Mouse (Mus musculus) liver, embryonic 15.5 days (tissue): ENCODE results near the gene Uqcc1. TPM values are rescaled to one million over a fixed set of nuclear protein-coding genes. Genes with fewer than 3 reads are reported as not detected.

Experiments used
- ATAC-seq: fragments of 200-750 bp; cut with Nextera tagmentation; 2 replicates; pipeline ENCODE4 v1.8.0; 2017; ENCODE audit warnings: moderate number of reproducible peaks, mild to moderate bottlenecking, moderate library complexity; ENCODE audit not compliant: insufficient read depth
- H3K27ac ChIP-seq: fragments of 300-500 bp; sonication (generic); replicated peaks from 2 replicates; pipeline ENCODE4 v1.5.1; 2015; ENCODE audit warnings: mild to moderate bottlenecking, inconsistent platforms
- H3K27me3 ChIP-seq: fragments of 300-500 bp; sonication (generic); 2 replicates; pipeline ENCODE4 v1.6.1; 2015; ENCODE audit warnings: mild to moderate bottlenecking, inconsistent platforms
- H3K36me3 ChIP-seq: fragments of 300-500 bp; sonication (generic); replicated peaks from 2 replicates; pipeline ENCODE4 v1.6.1; 2015; ENCODE audit warnings: moderate library complexity, mild to moderate bottlenecking, inconsistent platforms
- H3K4me1 ChIP-seq: fragments of 300-500 bp; sonication (generic); replicated peaks from 2 replicates; pipeline ENCODE4 v1.6.1; 2015; ENCODE audit warnings: inconsistent platforms
- H3K4me2 ChIP-seq: fragments of 300-500 bp; sonication (generic); 2 replicates; pipeline ENCODE4 v1.6.1; 2015; ENCODE audit warnings: moderate library complexity, mild to moderate bottlenecking, inconsistent platforms
- H3K4me3 ChIP-seq: fragments of 300-500 bp; sonication (generic); replicated peaks from 2 replicates; pipeline ENCODE4 v1.5.1; 2015; ENCODE audit warnings: mild to moderate bottlenecking, inconsistent platforms
- H3K9ac ChIP-seq: fragments of 300-500 bp; sonication (generic); 2 replicates; pipeline ENCODE4 v1.6.1; 2015; ENCODE audit warnings: moderate library complexity, mild to moderate bottlenecking, inconsistent platforms
- H3K9me3 ChIP-seq: fragments of 300-500 bp; sonication (generic); replicated peaks from 2 replicates; pipeline ENCODE4 v1.6.1; 2016; ENCODE audit warnings: inconsistent platforms
- WGBS: fragments of 180-500 bp; shearing (Covaris S2); methylation state at CpG from one replicate; pipeline ENCODE4 v1.1.7; 2015; ENCODE audit warnings: mixed read lengths; ENCODE audit not compliant: insufficient replicate concordance; 5-methylcytosine and 5-hydroxymethylcytosine counted together
- polyA plus RNA-seq: library from polyadenylated mRNA; unstranded; fragments of >200 nt; fragmentation: Nextera tagmentation; extraction: Ambion mirVana; gene quantifications from 2 replicates; pipeline ENCODE4 v1.2.1, GENCODE M21; 2015

The Uqcc1 gene
- polyA plus RNA-seq, 1 experiment from 2014 or later = 33.5 TPM

GRCm38 (mm10) chr2:155826630-155827424, 103.3 kb downstream of the Uqcc1 start, which contains the start of gene Eif6:
TSS of gene Eif6 (minus strand) at chr2:155826925.
- Histone ChIP-seq H3K4me3 (peak within 1 kb of the TSS; percentile 85), H3K9ac (peak within 1 kb of the TSS; percentile 80), H3K27me3 (no peaks in the 10 kb centered on the region), H3K36me3 (peaks cover 22% of the 10 kb centered on the region), H3K9me3 (no peaks in the 10 kb centered on the region), H3K4me1 (peaks cover 31% of the 10 kb centered on the region), H3K4me2 (peak within 1 kb of the TSS; percentile 85), H3K27ac (peak within 1 kb of the TSS; percentile 91)
- ATAC-seq = peak; percentile 91
- WGBS = 2% methylated on average over 27 of the region's 27 CpGs

- H3K36me3 ChIP-seq = peaks cover 29% of the 10 kb centered on the region
- no peaks in the 10 kb centered on the region for H3K9me3 ChIP-seq
- H3K4me1 ChIP-seq = peaks cover 31% of the 10 kb centered on the region
- peak overlapping the region; percentile 91 for H3K27ac ChIP-seq
- under 1% methylated on average over 52 of the region's 52 CpGs for WGBS
- peak; percentile 27 for ATAC-seq
- H3K9ac ChIP-seq = peak overlapping the region; percentile 80
- peak overlapping the region; percentile 85 for H3K4me2 ChIP-seq
- no peaks in the 10 kb centered on the region for H3K27me3 ChIP-seq
- peak overlapping the region; percentile 85 for H3K4me3 ChIP-seq
These were observed 104.0 kb downstream of the Uqcc1 start for GRCm38 (mm10) chr2:155825904-155826629.

GRCm38 (mm10) chr2:155823722-155824121, 106.4 kb downstream of the Uqcc1 start:
- Histone ChIP-seq H3K9ac (no peak overlapping the region), H3K9me3 (no peaks in the 10 kb centered on the region), H3K4me1 (peaks cover 51% of the 10 kb centered on the region), H3K27me3 (no peaks in the 10 kb centered on the region), H3K36me3 (peaks cover 46% of the 10 kb centered on the region), H3K4me2 (no peak overlapping the region), H3K4me3 (no peak overlapping the region), H3K27ac (no peak overlapping the region)
- WGBS = 86% methylated on average over 8 of the region's 8 CpGs
- no peak for ATAC-seq

GRCm38 (mm10) chr2:155820779-155821178, 109.3 kb downstream of the Uqcc1 start:
- H3K4me1 ChIP-seq = peaks cover 42% of the 10 kb centered on the region
- 80% methylated on average over 5 of the region's 5 CpGs for whole genome bisulfite sequencing
- H3K4me3 ChIP-seq = no peak overlapping the region
- no peak overlapping the region for H3K4me2 ChIP-seq
- ATAC-seq = no peak
- H3K27ac ChIP-seq = no peak overlapping the region
- no peaks in the 10 kb centered on the region for H3K27me3 ChIP-seq
- no peak overlapping the region for H3K9ac ChIP-seq
- H3K9me3 ChIP-seq = no peaks in the 10 kb centered on the region
- peaks cover 46% of the 10 kb centered on the region for H3K36me3 ChIP-seq

DNA sequence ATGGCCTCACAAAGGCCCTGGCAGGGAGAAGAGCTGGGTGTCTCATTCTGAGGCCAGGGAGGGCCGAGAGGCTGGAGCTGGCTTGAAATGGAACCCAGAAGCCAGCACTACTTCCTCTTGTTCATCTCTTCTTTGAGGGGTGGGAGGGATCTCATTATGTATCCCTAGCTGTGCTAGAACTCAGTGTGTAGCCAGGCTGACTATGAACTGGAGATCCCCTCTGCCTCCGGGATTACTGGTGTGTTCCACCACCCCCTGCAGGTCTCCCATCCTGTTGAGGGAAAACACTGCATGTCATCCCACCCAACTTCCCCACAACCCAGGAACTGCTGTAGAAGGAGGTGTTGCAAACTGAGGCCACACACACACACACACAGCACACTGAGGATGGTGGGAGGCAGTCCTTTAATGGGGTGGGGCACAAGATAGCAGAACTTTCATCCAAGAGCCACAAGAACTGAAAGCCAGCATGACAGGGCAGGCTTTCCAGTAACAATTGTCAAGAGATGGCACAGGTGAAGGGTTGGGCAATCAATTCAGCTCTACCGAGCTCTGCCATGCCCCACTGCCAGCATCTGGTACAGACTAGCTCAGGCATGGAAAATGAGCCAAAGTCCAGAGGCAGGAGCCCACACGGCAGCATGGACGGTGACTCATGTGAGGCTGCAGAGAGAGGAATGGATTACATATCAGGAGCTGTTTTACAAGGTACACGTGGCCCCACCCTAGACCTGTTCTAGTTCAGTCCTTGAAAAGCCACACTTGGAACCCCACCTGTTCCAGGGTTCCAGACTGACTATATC, 110.5 kb downstream of the Uqcc1 start:
- Histone ChIP-seq H3K9me3 (no peaks in the 10 kb centered on the region), H3K4me1 (peaks cover 32% of the 10 kb centered on the region), H3K27me3 (no peaks in the 10 kb centered on the region), H3K27ac (peak overlapping the region; percentile 64; the same call in 1 of the 2 replicates), H3K36me3 (peaks cover 46% of the 10 kb centered on the region), H3K4me3 (peak overlapping the region; percentile 92), H3K4me2 (peak overlapping the region; percentile 98), H3K9ac (no peak overlapping the region)
- WGBS = 56% methylated on average over 6 of the region's 6 CpGs
- no peak for ATAC-seq

GRCm38 (mm10) chr2:155819392-155819448, 110.9 kb downstream of the Uqcc1 start, which contains the start of gene BC029722:
TSS of gene BC029722 (minus strand) at chr2:155819426.
- Histone ChIP-seq H3K4me3 (peak within 1 kb of the TSS; percentile 92), H3K9me3 (no peaks in the 10 kb centered on the region), H3K36me3 (peaks cover 46% of the 10 kb centered on the region), H3K27me3 (no peaks in the 10 kb centered on the region), H3K4me1 (peaks cover 32% of the 10 kb centered on the region), H3K27ac (peak within 1 kb of the TSS; percentile 81), H3K9ac (peak within 1 kb of the TSS; percentile 78), H3K4me2 (peak within 1 kb of the TSS; percentile 98)
- no peak for ATAC-seq

- Histone ChIP-seq H3K27ac (peak overlapping the region; percentile 81), H3K4me1 (peaks cover 32% of the 10 kb centered on the region), H3K4me2 (peak overlapping the region; percentile 98), H3K4me3 (peak overlapping the region; percentile 92), H3K27me3 (no peaks in the 10 kb centered on the region), H3K9ac (peak overlapping the region; percentile 78), H3K9me3 (no peaks in the 10 kb centered on the region), H3K36me3 (peaks cover 43% of the 10 kb centered on the region)
- under 1% methylated on average over 37 of the region's 37 CpGs for WGBS
- ATAC-seq = peak; percentile 96
These were observed 111.3 kb downstream of the Uqcc1 start for GRCm38 (mm10) chr2:155818596-155819391.

DNA sequence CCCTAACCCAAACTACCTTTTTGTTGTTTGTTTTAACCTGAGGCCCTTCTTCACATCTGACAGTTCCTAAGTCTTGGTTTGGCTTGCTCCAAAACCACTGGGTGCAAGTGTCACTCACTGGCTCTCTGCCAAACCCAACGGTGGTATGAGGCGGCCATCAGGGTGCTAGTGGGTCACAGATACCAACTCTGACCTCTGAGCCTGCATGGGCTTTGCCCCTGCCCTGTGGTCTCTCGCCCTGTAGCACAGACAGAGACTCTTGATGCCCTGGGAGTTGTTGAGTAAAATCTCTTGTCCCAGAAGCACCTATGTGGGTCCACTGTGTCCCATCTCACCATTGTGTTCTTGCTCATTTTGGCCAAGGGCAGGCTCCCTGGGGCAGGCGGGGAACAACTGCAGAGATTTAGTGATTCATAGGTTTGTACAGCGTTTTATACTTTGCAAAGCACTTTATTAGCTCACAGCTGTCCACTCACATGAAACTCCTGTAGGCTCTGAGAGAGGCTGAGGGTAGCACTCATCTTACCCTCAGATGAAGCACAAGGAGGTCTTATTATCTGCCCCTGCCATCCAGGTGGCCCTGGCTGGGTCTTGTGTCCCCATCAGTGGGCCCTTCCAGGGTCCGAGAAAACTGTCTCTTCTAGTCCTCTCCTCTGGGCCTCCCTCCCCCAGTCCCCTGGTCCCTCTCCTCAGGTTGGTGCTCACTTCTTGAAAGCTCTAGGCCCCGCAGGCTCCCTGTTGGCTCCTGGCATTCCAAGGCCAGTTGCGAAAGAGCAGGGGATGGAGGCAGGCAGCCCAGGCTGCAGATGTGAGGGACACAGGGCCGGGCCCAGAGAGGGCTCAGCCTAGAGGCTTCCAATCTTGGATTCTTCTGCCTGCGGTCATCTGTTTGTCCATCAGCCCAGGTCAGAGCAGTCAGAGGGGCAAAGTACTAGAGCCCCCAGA, 112.5 kb downstream of the Uqcc1 start:
- no peak overlapping the region for H3K9ac ChIP-seq
- no peak overlapping the region for H3K27ac ChIP-seq
- no peak for ATAC-seq
- peaks cover 32% of the 10 kb centered on the region for H3K4me1 ChIP-seq
- 67% methylated on average over 10 of the region's 10 CpGs for WGBS
- H3K27me3 ChIP-seq = no peaks in the 10 kb centered on the region
- H3K4me3 ChIP-seq = peak overlapping the region; percentile 92
- peaks cover 31% of the 10 kb centered on the region for H3K36me3 ChIP-seq
- H3K9me3 ChIP-seq = no peaks in the 10 kb centered on the region
- peak overlapping the region; percentile 98 for H3K4me2 ChIP-seq

DNA sequence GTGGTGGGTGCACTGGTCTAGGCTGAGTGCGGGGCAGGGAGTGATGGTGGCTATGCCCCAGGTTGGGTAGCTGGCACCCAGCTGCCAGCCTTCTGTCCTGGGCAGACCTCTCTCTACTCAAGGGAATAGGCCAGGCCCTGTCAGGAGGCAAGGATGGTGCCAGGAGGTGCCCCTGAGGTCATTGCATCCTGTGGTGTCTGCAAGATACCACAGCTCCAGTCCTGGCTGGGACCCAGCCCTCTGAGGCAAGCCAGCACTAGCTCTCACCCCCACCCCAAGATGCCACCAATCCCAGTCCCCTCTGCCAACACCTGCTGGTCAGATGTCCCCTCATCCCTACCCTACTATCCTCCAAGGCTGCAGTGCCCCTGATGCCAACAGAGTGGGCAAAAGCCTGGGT, 113.9 kb downstream of the Uqcc1 start:
- no peak for ATAC-seq
- no peak overlapping the region for H3K4me3 ChIP-seq
- 94% methylated on average over 1 of the region's 1 CpGs for WGBS
- H3K27ac ChIP-seq = no peak overlapping the region
- H3K36me3 ChIP-seq = peaks cover 17% of the 10 kb centered on the region
- no peak overlapping the region for H3K9ac ChIP-seq
- no peaks in the 10 kb centered on the region for H3K9me3 ChIP-seq
- no peak overlapping the region for H3K4me2 ChIP-seq
- H3K4me1 ChIP-seq = peaks cover 32% of the 10 kb centered on the region
- no peaks in the 10 kb centered on the region for H3K27me3 ChIP-seq

DNA sequence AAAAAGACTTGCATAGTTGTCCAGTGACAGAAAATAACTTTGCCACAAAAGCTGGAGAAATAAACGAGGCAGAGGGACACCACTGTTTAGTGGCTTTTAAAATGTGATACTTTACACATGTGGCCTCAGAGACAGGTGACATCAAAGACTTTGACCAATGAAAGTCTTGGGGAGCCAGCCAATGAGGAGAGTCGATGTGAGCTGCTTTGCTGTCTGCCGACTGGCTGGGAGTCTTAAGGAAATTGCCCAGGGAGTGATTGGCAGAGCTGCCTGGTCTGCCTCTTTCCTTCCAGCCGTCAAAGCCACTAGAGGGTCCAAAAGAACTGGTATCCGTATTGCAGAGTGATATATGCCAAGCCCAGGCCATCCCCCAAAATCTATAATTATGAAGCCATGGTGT, 115.3 kb downstream of the Uqcc1 start:
- WGBS = 22% methylated on average over 5 of the region's 5 CpGs
- Histone ChIP-seq H3K4me3 (no peak overlapping the region), H3K27me3 (no peaks in the 10 kb centered on the region; the same call in 1 of the 2 replicates)

More for the DNA sequence above, 115.3 kb downstream of the Uqcc1 start:
- ATAC-seq = no peak
- H3K9ac ChIP-seq = no peak overlapping the region
- H3K4me1 ChIP-seq = peaks cover 22% of the 10 kb centered on the region
- H3K4me2 ChIP-seq = no peak overlapping the region
- peaks cover 4% of the 10 kb centered on the region; the same call in 1 of the 2 replicates for H3K36me3 ChIP-seq
- H3K27ac ChIP-seq = no peak overlapping the region
- no peaks in the 10 kb centered on the region for H3K9me3 ChIP-seq
